Mouse (Mus musculus): ENCODE measurements around the gene Cacnb4. TPM values are rescaled to one million over a fixed set of nuclear protein-coding genes. Genes with fewer than 3 reads are reported as not detected.
A peak's percentile ranks its signal among the peaks of the same experiment; 100 is the strongest.

The Cacnb4 gene
- polyA plus RNA-seq, 1 experiment from 2014 or later: 1.7 TPM

- in situ Hi-C loops (cut with MboI; ENCODE audit: low pct_unique_long_range_greater_than_20kb): no loop called here
- no peaks in the 10 kb centered on the region for H3K27me3 ChIP-seq
- ChIA-PET CTCF (no interaction called here), POLR2A (interaction anchor here (0.5 kb wide), 1 partner anchor 36 kb away, joined by 5 read pairs; no protein-coding TSS in a partner anchor)
- TF ChIP-seq CTCF (IDR thresholded peaks at IDR 0.05): no peak
- ATAC-seq: no peak
- DNase-seq (ENCODE audit: low read depth, low spot score): no peak
These were observed 25.1 kb downstream of the Cacnb4 start for GRCm38 (mm10) chr2:52651547-52651946.

- ChIA-PET CTCF (no interaction called here), POLR2A (no interaction called here)
- in situ Hi-C loops (cut with MboI; ENCODE audit: low pct_unique_long_range_greater_than_20kb): loop anchor here (25.0 kb wide), 2 partner anchors 465 to 1465 kb away; no protein-coding TSS in a partner anchor
- DNase-seq (ENCODE audit: low read depth, low spot score) (no peak), ATAC-seq (no peak)
- no peaks in the 10 kb centered on the region for H3K27me3 ChIP-seq
- TF ChIP-seq CTCF (IDR thresholded peaks at IDR 0.05): no peak
These were observed 29.2 kb downstream of the Cacnb4 start for GRCm38 (mm10) chr2:52647255-52647998.

GRCm38 (mm10) chr2:52643657-52644056 is 33.0 kb downstream of the Cacnb4 start:
- ChIA-PET CTCF (interaction anchor here (1.4 kb wide), 1 partner anchor 9 kb away, joined by 3 read pairs; no protein-coding TSS in a partner anchor), POLR2A (interaction anchor here (0.5 kb wide), 1 partner anchor 311 kb away, joined by 3 read pairs; no protein-coding TSS in a partner anchor)
- no peak for ATAC-seq
- in situ Hi-C loops (cut with MboI; ENCODE audit: low pct_unique_long_range_greater_than_20kb): loop anchor here (25.0 kb wide), 2 partner anchors 469 to 1469 kb away; no protein-coding TSS in a partner anchor
- no peaks in the 10 kb centered on the region for H3K27me3 ChIP-seq
- no peak for TF ChIP-seq CTCF (IDR thresholded peaks at IDR 0.05)
- no peak for DNase-seq (ENCODE audit: low read depth, low spot score)

GRCm38 (mm10) chr2:52639530-52639875 is 37.1 kb downstream of the Cacnb4 start:
- ATAC-seq (no peak), DNase-seq (ENCODE audit: low read depth, low spot score) (no peak)
- CTCF ChIA-PET: no interaction called here
- in situ Hi-C loops (cut with MboI; ENCODE audit: low pct_unique_long_range_greater_than_20kb): loop anchor here (25.0 kb wide), 2 partner anchors 473 to 1473 kb away; no protein-coding TSS in a partner anchor
- TF ChIP-seq CTCF (IDR thresholded peaks at IDR 0.05): no peak
- no peaks in the 10 kb centered on the region for H3K27me3 ChIP-seq
- POLR2A ChIA-PET: no interaction called here

- H3K27me3 ChIP-seq: no peaks in the 10 kb centered on the region
- CTCF ChIA-PET: interaction anchor here (1.1 kb wide), 1 partner anchor 40 kb away, joined by 3 read pairs; no protein-coding TSS in a partner anchor
- in situ Hi-C loops (cut with MboI; ENCODE audit: low pct_unique_long_range_greater_than_20kb): loop anchor here (25.0 kb wide), 2 partner anchors 473 to 1473 kb away; no protein-coding TSS in a partner anchor
- no peak for TF ChIP-seq CTCF (IDR thresholded peaks at IDR 0.05)
- POLR2A ChIA-PET: no interaction called here
- no peak for ATAC-seq
- no peak for DNase-seq (ENCODE audit: low read depth, low spot score)
These were observed 37.6 kb downstream of the Cacnb4 start for GRCm38 (mm10) chr2:52638857-52639529.

- no peaks in the 10 kb centered on the region for H3K27me3 ChIP-seq
- no peak for TF ChIP-seq CTCF (IDR thresholded peaks at IDR 0.05)
- POLR2A ChIA-PET: no interaction called here
- DNase-seq (ENCODE audit: low read depth, low spot score) (no peak), ATAC-seq (no peak)
- in situ Hi-C loops (cut with MboI; ENCODE audit: low pct_unique_long_range_greater_than_20kb): loop anchor here (25.0 kb wide), 2 partner anchors 474 to 1474 kb away; no protein-coding TSS in a partner anchor
- CTCF ChIA-PET: interaction anchor here (0.9 to 1.1 kb wide), 3 partner anchors 13 to 40 kb away, joined by 3 read pairs; no protein-coding TSS in a partner anchor
These were observed 38.4 kb downstream of the Cacnb4 start for GRCm38 (mm10) chr2:52638226-52638625.

- in situ Hi-C loops (cut with MboI; ENCODE audit: low pct_unique_long_range_greater_than_20kb): loop anchor here (25.0 kb wide), 2 partner anchors 476 to 1476 kb away; no protein-coding TSS in a partner anchor
- CTCF ChIA-PET: no interaction called here
- no peak for DNase-seq (ENCODE audit: low read depth, low spot score)
- no peak for ATAC-seq
- POLR2A ChIA-PET: no interaction called here
- no peaks in the 10 kb centered on the region for H3K27me3 ChIP-seq
- TF ChIP-seq CTCF (IDR thresholded peaks at IDR 0.05): no peak
These were observed 40.6 kb downstream of the Cacnb4 start for GRCm38 (mm10) chr2:52636051-52636450.

GRCm38 (mm10) chr2:52635358-52635757 is 41.3 kb downstream of the Cacnb4 start:
- in situ Hi-C loops (cut with MboI; ENCODE audit: low pct_unique_long_range_greater_than_20kb): loop anchor here (25.0 kb wide), 2 partner anchors 477 to 1477 kb away; no protein-coding TSS in a partner anchor
- H3K27me3 ChIP-seq: no peaks in the 10 kb centered on the region
- no peak for DNase-seq (ENCODE audit: low read depth, low spot score)
- ChIA-PET POLR2A (no interaction called here), CTCF (interaction anchor here (1.2 kb wide), 1 partner anchor 9 kb away, joined by 3 read pairs; no protein-coding TSS in a partner anchor)
- ATAC-seq: no peak
- TF ChIP-seq CTCF (IDR thresholded peaks at IDR 0.05): no peak

GRCm38 (mm10) chr2:52632880-52633279 is 43.8 kb downstream of the Cacnb4 start:
- ChIA-PET CTCF (interaction anchor here (1.0 to 1.9 kb wide), 10 partner anchors 9 to 329 kb away, joined by 3 to 13 read pairs (median 3); no protein-coding TSS in a partner anchor), POLR2A (no interaction called here)
- no peak for ATAC-seq
- H3K27me3 ChIP-seq: no peaks in the 10 kb centered on the region
- in situ Hi-C loops (cut with MboI; ENCODE audit: low pct_unique_long_range_greater_than_20kb): loop anchor here (25.0 kb wide), 2 partner anchors 479 to 1479 kb away; no protein-coding TSS in a partner anchor
- DNase-seq (ENCODE audit: low read depth, low spot score): no peak
- TF ChIP-seq CTCF (IDR thresholded peaks at IDR 0.05): peak; percentile 64

GRCm38 (mm10) chr2:52628186-52628585 is 48.4 kb downstream of the Cacnb4 start:
- no peak for DNase-seq (ENCODE audit: low read depth, low spot score)
- H3K27me3 ChIP-seq: no peaks in the 10 kb centered on the region
- in situ Hi-C loops (cut with MboI; ENCODE audit: low pct_unique_long_range_greater_than_20kb): loop anchor here (5.0 to 25.0 kb wide), 3 partner anchors 114 to 1484 kb away; partner anchors contain the start of gene Stam2
- ATAC-seq: no peak
- TF ChIP-seq CTCF (IDR thresholded peaks at IDR 0.05): no peak
- ChIA-PET POLR2A (no interaction called here), CTCF (interaction anchor here (1.7 kb wide), 1 partner anchor 64 kb away, joined by 3 read pairs; no protein-coding TSS in a partner anchor)
